Mouse (Mus musculus) MEL (cell line): ENCODE measurements at regions not wholly inside any gene's neighbourhood (a gene's known extent, or its start where the extent isn't known, plus 50 kb on each side); places are given as distances from the start of the nearest gene placed in this dataset.

Experiments used
- DNase-seq: peaks from one replicate; pipeline ENCODE4 v3.0.0; 2011; ENCODE audit warnings: low read depth, low spot score
- H3K27ac ChIP-seq: 2 replicates; pipeline ENCODE4 v1.5.1; 2012; ENCODE audit warnings: low read depth, mild to moderate bottlenecking, control low read depth, low read length, moderate library complexity; ENCODE audit not compliant: control insufficient read depth
- H3K27me3 ChIP-seq, 2 experiments: fragments of 150-350 bp in 1 of 2; sonication (generic) in 1 of 2; 2 replicates each; pipeline ENCODE4 v1.6.1; 2012; ENCODE audit warnings: low read length in 2 of 2, mild to moderate bottlenecking in 2 of 2, improper control_type of control experiment in 1 of 2, moderate library complexity in 1 of 2; ENCODE audit not compliant: insufficient read depth in 2 of 2, control insufficient read depth in 1 of 2
- H3K36me3 ChIP-seq, 2 experiments: 2 replicates each; pipeline ENCODE4 v1.6.1; 2012 to 2014; ENCODE audit warnings: low read length in 2 of 2, improper control_type of control experiment in 1 of 2, inconsistent platforms in 1 of 2, mild to moderate bottlenecking in 1 of 2; ENCODE audit not compliant: insufficient read depth in 2 of 2, control insufficient read depth in 1 of 2
- H3K4me1 ChIP-seq, 2 experiments: fragments of 150-350 bp in 1 of 2; sonication (generic) in 1 of 2; 2 replicates each; pipeline ENCODE4 v1.6.1; 2012; ENCODE audit warnings: low read length in 2 of 2, improper control_type of control experiment in 1 of 2, mild to moderate bottlenecking in 1 of 2; ENCODE audit not compliant: insufficient read depth in 2 of 2, control insufficient read depth in 1 of 2
- H3K4me3 ChIP-seq, 2 experiments: fragments of 150-350 bp in 1 of 2; sonication (generic) in 1 of 2; 2 replicates each; pipeline ENCODE4 v1.5.1; 2012; ENCODE audit warnings: low read depth in 2 of 2, low read length in 2 of 2, mild to moderate bottlenecking in 2 of 2, moderate library complexity in 2 of 2, control low read depth in 1 of 2, improper control_type of control experiment in 1 of 2; ENCODE audit not compliant: control insufficient read depth in 1 of 2, insufficient read depth in 1 of 2
- H3K79me2 ChIP-seq: 2 replicates; pipeline ENCODE4 v1.6.1; 2012; ENCODE audit warnings: mild to moderate bottlenecking, low read length, moderate library complexity; ENCODE audit not compliant: control insufficient read depth, poor library complexity, insufficient read depth
- H3K9ac ChIP-seq: 2 replicates; pipeline ENCODE4 v1.6.1; 2012; ENCODE audit warnings: low read depth, mild to moderate bottlenecking, control low read depth, low read length, moderate library complexity; ENCODE audit not compliant: control insufficient read depth, poor library complexity, severe bottlenecking
- H3K9me3 ChIP-seq: fragments of 150-350 bp; sonication (generic); replicated peaks from 2 replicates; pipeline ENCODE4 v1.6.1; 2012; ENCODE audit warnings: mild to moderate bottlenecking, low read length, improper control_type of control experiment, moderate library complexity; ENCODE audit not compliant: insufficient read depth
- CTCF ChIP-seq, 3 experiments: IDR thresholded peaks in 2 of 3; conservative IDR thresholded peaks in 1 of 3; 2 replicates each; pipeline ENCODE4 v1.5.1; 2011 to 2012; ENCODE audit warnings: low read length in 3 of 3, low read depth in 2 of 3, mild to moderate bottlenecking in 2 of 3, improper control_type of control experiment in 1 of 3, inconsistent platforms in 1 of 3, mixed read lengths in 1 of 3, moderate library complexity in 1 of 3; ENCODE audit not compliant: control insufficient read depth in 1 of 3, insufficient read depth in 1 of 3, poor library complexity in 1 of 3, severe bottlenecking in 1 of 3
- E2F4 ChIP-seq: IDR thresholded peaks from 2 replicates; pipeline ENCODE4 v1.6.1; 2011; ENCODE audit warnings: low read depth, low read length, improper control_type of control experiment, borderline replicate concordance
- ETS1 ChIP-seq: IDR thresholded peaks from 2 replicates; pipeline ENCODE4 v1.6.1; 2012; ENCODE audit warnings: low read depth, mild to moderate bottlenecking, inconsistent platforms, low read length, improper control_type of control experiment, moderate library complexity
- GABPA ChIP-seq: IDR thresholded peaks from 2 replicates; pipeline ENCODE4 v1.6.1; 2012; ENCODE audit warnings: low read depth, mild to moderate bottlenecking, inconsistent platforms, low read length, improper control_type of control experiment, moderate library complexity
- GATA1 ChIP-seq: IDR thresholded peaks from 2 replicates; pipeline ENCODE4 v1.6.1; 2011; ENCODE audit warnings: low read depth, low read length, improper control_type of control experiment
- HCFC1 ChIP-seq: IDR thresholded peaks from 2 replicates; pipeline ENCODE4 v1.6.1; 2012; ENCODE audit warnings: low read depth, mild to moderate bottlenecking, inconsistent platforms, low read length, improper control_type of control experiment, moderate library complexity
- JUND ChIP-seq: IDR thresholded peaks from 2 replicates; pipeline ENCODE4 v1.6.1; 2011; ENCODE audit warnings: low read depth, mild to moderate bottlenecking, improper control_type of control experiment, low read length
- MAZ ChIP-seq: IDR thresholded peaks from 2 replicates; pipeline ENCODE4 v1.6.1; 2012; ENCODE audit warnings: low read depth, mild to moderate bottlenecking, inconsistent platforms, low read length, improper control_type of control experiment
- MEF2A ChIP-seq: IDR thresholded peaks from 2 replicates; pipeline ENCODE4 v1.6.1; 2014; ENCODE audit warnings: low read depth, mild to moderate bottlenecking, inconsistent platforms, low read length, improper control_type of control experiment; ENCODE audit not compliant: poor library complexity, insufficient replicate concordance, severe bottlenecking; ENCODE audit errors: extremely low read depth
- MXI1 ChIP-seq: IDR thresholded peaks from 2 replicates; pipeline ENCODE4 v1.6.1; 2011; ENCODE audit warnings: mild to moderate bottlenecking, low read depth, low read length, improper control_type of control experiment
- NELFE ChIP-seq: IDR thresholded peaks from 2 replicates; pipeline ENCODE4 v1.6.1; 2011; ENCODE audit warnings: low read depth, low read length, improper control_type of control experiment
- NRF1 ChIP-seq: IDR thresholded peaks from 2 replicates; pipeline ENCODE4 v1.6.1; 2014; ENCODE audit warnings: low read depth, mild to moderate bottlenecking, inconsistent platforms, low read length, improper control_type of control experiment, moderate library complexity; ENCODE audit not compliant: poor library complexity, insufficient read depth, severe bottlenecking
- POLR2AphosphoS5 ChIP-seq: IDR thresholded peaks from 2 replicates; pipeline ENCODE4 v1.6.1; 2012; ENCODE audit warnings: low read depth, borderline replicate concordance, mild to moderate bottlenecking, inconsistent platforms, low read length, moderate library complexity, mixed read lengths
- RAD21 ChIP-seq: IDR thresholded peaks from 2 replicates; pipeline ENCODE4 v1.6.1; 2011; ENCODE audit warnings: mild to moderate bottlenecking, low read depth, low read length, improper control_type of control experiment
- RCOR1 ChIP-seq: IDR thresholded peaks from 2 replicates; pipeline ENCODE4 v1.6.1; 2012; ENCODE audit warnings: low read depth, mild to moderate bottlenecking, inconsistent platforms, low read length, improper control_type of control experiment
- SIN3A ChIP-seq: IDR thresholded peaks from 2 replicates; pipeline ENCODE4 v1.6.1; 2012; ENCODE audit warnings: low read length, improper control_type of control experiment, inconsistent platforms
- TBP ChIP-seq: IDR thresholded peaks from 2 replicates; pipeline ENCODE4 v1.8.0; 2011; ENCODE audit warnings: low read depth, low read length, improper control_type of control experiment
- UBTF ChIP-seq: IDR thresholded peaks from 2 replicates; pipeline ENCODE4 v1.6.1; 2012; ENCODE audit warnings: low read depth, mild to moderate bottlenecking, inconsistent platforms, low read length, improper control_type of control experiment, moderate library complexity, borderline replicate concordance; ENCODE audit not compliant: insufficient read depth
- USF1 ChIP-seq: IDR thresholded peaks from 2 replicates; pipeline ENCODE4 v1.6.1; 2014; ENCODE audit warnings: low read depth, mild to moderate bottlenecking, inconsistent platforms, low read length, improper control_type of control experiment, moderate library complexity
- USF2 ChIP-seq, 2 experiments: IDR thresholded peaks; 2 replicates each; pipeline ENCODE4 v1.6.1; 2011 to 2012; ENCODE audit warnings: improper control_type of control experiment in 2 of 2, low read length in 2 of 2, borderline replicate concordance in 1 of 2, inconsistent platforms in 1 of 2, low read depth in 1 of 2, mild to moderate bottlenecking in 1 of 2; ENCODE audit not compliant: insufficient read depth in 1 of 2
- ZKSCAN1 ChIP-seq: IDR thresholded peaks from 2 replicates; pipeline ENCODE4 v1.6.1; 2012; ENCODE audit warnings: low read depth, mild to moderate bottlenecking, inconsistent platforms, low read length, improper control_type of control experiment, moderate library complexity

GRCm38 (mm10) chr13:52756005-52756404, 173.0 kb downstream of the Syk start:
- H3K36me3 ChIP-seq = no peaks in the 10 kb centered on the region
- TF ChIP-seq POLR2AphosphoS5 (no peak), USF2 (IDR thresholded peaks at IDR 0.05; ENCODE audit: borderline replicate concordance in 1 of 2, insufficient read depth in 1 of 2, low read depth in 1 of 2, low read length in 2 of 2) (no peak), UBTF (no peak), TBP (no peak), ZKSCAN1 (no peak), CTCF (IDR thresholded peaks at IDR 0.05 in 2 of 3, conservative IDR thresholded peaks at IDR 0.05 in 1 of 3; ENCODE audit: control insufficient read depth in 1 of 3, insufficient read depth in 1 of 3, low read depth in 2 of 3, low read length in 3 of 3, poor library complexity in 1 of 3, severe bottlenecking in 1 of 3) (no peak), GATA1 (no peak), USF1 (no peak), RCOR1 (no peak), HCFC1 (no peak), NELFE (no peak), JUND (no peak), ETS1 (no peak), MAZ (no peak), MEF2A (no peak)
- TF ChIP-seq, all 39 proteins: peak for 0
- Histone ChIP-seq H3K9ac (no peak overlapping the region), H3K27me3 (no peaks in the 10 kb centered on the region), H3K4me1 (no peaks in the 10 kb centered on the region), H3K9me3 (no peaks in the 10 kb centered on the region), H3K27ac (no peak overlapping the region), H3K79me2 (no peaks in the 10 kb centered on the region), H3K4me3 (no peak overlapping the region)
- DNase-seq = no peak

GRCm38 (mm10) chr13:52765508-52766181, 163.8 kb downstream of the Auh start:
- DNase-seq = no peak

More at GRCm38 (mm10) chr13:52765508-52766181, 163.8 kb downstream of the Auh start:
- Histone ChIP-seq H3K9me3 (no peaks in the 10 kb centered on the region), H3K9ac (no peak overlapping the region), H3K4me1 (no peaks in the 10 kb centered on the region), H3K4me3 (no peak overlapping the region), H3K36me3 (no peaks in the 10 kb centered on the region), H3K27me3 (no peaks in the 10 kb centered on the region), H3K79me2 (no peaks in the 10 kb centered on the region), H3K27ac (no peak overlapping the region)
- no peak for TF ChIP-seq POLR2AphosphoS5
- no peak for TF ChIP-seq SIN3A
- no peak for TF ChIP-seq MAZ
- no peak for TF ChIP-seq MXI1
- TF ChIP-seq E2F4 = no peak
- TF ChIP-seq NRF1 = no peak
- TF ChIP-seq GABPA = no peak
- TF ChIP-seq RAD21 = no peak
- no peak for TF ChIP-seq CTCF (IDR thresholded peaks at IDR 0.05 in 2 of 3, conservative IDR thresholded peaks at IDR 0.05 in 1 of 3; ENCODE audit: control insufficient read depth in 1 of 3, insufficient read depth in 1 of 3, low read depth in 2 of 3, low read length in 3 of 3, poor library complexity in 1 of 3, severe bottlenecking in 1 of 3)
